Mouse (Mus musculus): ENCODE measurements around the gene Ccnh. TPM values are rescaled to one million over a fixed set of nuclear protein-coding genes. Genes with fewer than 3 reads are reported as not detected.

Gene Ccnh
- total RNA-seq, 1 experiment: 46.6 TPM

DNA sequence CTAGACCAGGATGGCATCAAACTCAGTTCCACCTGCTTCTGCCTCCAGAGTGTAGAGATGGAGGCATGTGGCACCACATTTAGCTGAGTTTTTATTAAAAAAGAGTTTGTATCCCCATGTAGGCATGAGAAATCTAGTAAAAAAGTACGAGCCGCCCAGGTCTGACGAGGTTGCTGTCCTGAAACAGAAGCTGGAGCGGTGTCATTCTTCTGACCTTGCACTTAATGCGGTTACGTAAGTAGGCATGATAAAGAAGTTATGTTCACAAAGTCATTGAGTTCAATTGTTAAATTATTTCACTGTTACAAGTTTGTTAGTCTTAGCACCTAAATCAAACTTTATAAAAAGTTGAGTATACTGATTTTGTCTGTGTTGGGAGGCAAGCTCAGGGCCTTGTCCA lies 19.4 kb downstream of the Ccnh start:
- in situ Hi-C loops (cut with MboI; ENCODE audit: low sequenced_read_pairs in 2 of 2, unreplicated experiment in 2 of 2): no loop called here
- Histone ChIP-seq H3K9me3 (ENCODE audit: control insufficient read depth, insufficient read depth, low read depth, low read length) (no peaks in the 10 kb centered on the region), H3K9ac (ENCODE audit: insufficient read depth, low read depth, low read length, poor library complexity, severe bottlenecking) (no peak overlapping the region), H3K4me3 (ENCODE audit: insufficient read depth in 1 of 2, low read depth in 1 of 2, low read length in 2 of 2, poor library complexity in 1 of 2, severe bottlenecking in 1 of 2) (no peak overlapping the region), H3K36me3 (ENCODE audit: control insufficient read depth, insufficient read depth, low read length, poor library complexity, severe bottlenecking) (no peaks in the 10 kb centered on the region; the same call in 1 of the 2 replicates), H3K4me1 (ENCODE audit: control insufficient read depth in 2 of 2, insufficient read depth in 2 of 2, low read length in 2 of 2, poor library complexity in 1 of 2) (no peaks in the 10 kb centered on the region), H3K27ac (ENCODE audit: insufficient read depth, low read depth, low read length, poor library complexity, severe bottlenecking) (no peak overlapping the region)
- no peak for TF ChIP-seq MAFK (IDR thresholded peaks at IDR 0.05; ENCODE audit: insufficient read depth, low read depth, low read length)
- TF ChIP-seq ZC3H11A (IDR thresholded peaks at IDR 0.05; ENCODE audit: borderline replicate concordance, low read depth, low read length): no peak
- TF ChIP-seq CHD2 (IDR thresholded peaks at IDR 0.05; ENCODE audit: low read depth, low read length): no peak
- TF ChIP-seq ZNF384 (IDR thresholded peaks at IDR 0.05; ENCODE audit: low read depth, low read length): no peak
- TF ChIP-seq HCFC1 (IDR thresholded peaks at IDR 0.05; ENCODE audit: borderline replicate concordance, insufficient read depth, low read length): no peak
- DNase-seq (ENCODE audit: low read depth, low spot score): no peak

DNA sequence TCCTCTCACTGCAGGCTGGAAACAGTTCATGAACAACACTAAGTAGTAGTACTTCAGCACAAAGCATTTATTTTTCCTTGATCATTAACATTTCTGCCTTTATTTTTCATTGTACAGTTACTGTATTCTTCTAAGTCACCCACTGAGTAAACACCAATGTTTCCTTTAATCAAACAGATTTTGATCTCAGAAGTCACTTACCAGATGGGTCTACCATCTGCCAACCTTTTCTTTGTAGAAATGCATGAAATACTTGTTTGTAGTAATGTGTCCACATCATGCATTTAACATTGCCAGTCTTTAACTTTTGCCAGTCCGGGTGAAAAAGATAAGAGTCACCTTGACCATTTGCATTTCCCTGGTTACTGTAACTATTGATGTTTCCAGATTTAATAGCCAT lies 21.1 kb downstream of the Ccnh start:
- Histone ChIP-seq H3K9me3 (ENCODE audit: control insufficient read depth, insufficient read depth, low read depth, low read length) (no peaks in the 10 kb centered on the region), H3K4me3 (ENCODE audit: insufficient read depth in 1 of 2, low read depth in 1 of 2, low read length in 2 of 2, poor library complexity in 1 of 2, severe bottlenecking in 1 of 2) (no peak overlapping the region), H3K27ac (ENCODE audit: insufficient read depth, low read depth, low read length, poor library complexity, severe bottlenecking) (no peak overlapping the region), H3K36me3 (ENCODE audit: control insufficient read depth, insufficient read depth, low read length, poor library complexity, severe bottlenecking) (no peaks in the 10 kb centered on the region; the same call in 1 of the 2 replicates), H3K4me1 (ENCODE audit: control insufficient read depth in 2 of 2, insufficient read depth in 2 of 2, low read length in 2 of 2, poor library complexity in 1 of 2) (no peaks in the 10 kb centered on the region), H3K9ac (ENCODE audit: insufficient read depth, low read depth, low read length, poor library complexity, severe bottlenecking) (no peak overlapping the region)
- TF ChIP-seq HCFC1 (IDR thresholded peaks at IDR 0.05; ENCODE audit: borderline replicate concordance, insufficient read depth, low read length) (no peak), ZC3H11A (IDR thresholded peaks at IDR 0.05; ENCODE audit: borderline replicate concordance, low read depth, low read length) (no peak), MAFK (IDR thresholded peaks at IDR 0.05; ENCODE audit: insufficient read depth, low read depth, low read length) (no peak), CHD2 (IDR thresholded peaks at IDR 0.05; ENCODE audit: low read depth, low read length) (no peak), ZNF384 (IDR thresholded peaks at IDR 0.05; ENCODE audit: low read depth, low read length) (no peak)
- no peak for DNase-seq (ENCODE audit: low read depth, low spot score)
- in situ Hi-C loops (cut with MboI; ENCODE audit: low sequenced_read_pairs in 2 of 2, unreplicated experiment in 2 of 2): no loop called here

DNA sequence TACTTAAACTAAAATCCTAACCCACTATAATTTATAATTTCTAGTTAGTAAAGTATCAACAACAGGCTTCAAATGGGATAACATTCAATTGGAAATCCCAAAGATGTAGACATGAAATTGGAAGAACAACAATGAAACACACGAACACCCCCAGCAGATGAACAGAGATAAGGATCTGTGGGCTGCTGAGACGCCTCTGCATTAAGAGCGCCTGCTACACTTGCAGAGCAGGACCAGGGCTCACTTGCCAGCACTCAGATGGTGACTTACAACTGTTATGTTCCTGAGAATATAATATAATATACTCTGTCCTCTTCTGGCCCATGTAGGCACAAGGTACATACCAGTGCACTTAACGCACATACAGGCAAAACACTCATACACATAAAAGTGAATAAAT lies 29.4 kb downstream of the Ccnh start:
- Histone ChIP-seq H3K4me1 (ENCODE audit: control insufficient read depth in 2 of 2, insufficient read depth in 2 of 2, low read length in 2 of 2, poor library complexity in 1 of 2) (no peaks in the 10 kb centered on the region), H3K9ac (ENCODE audit: insufficient read depth, low read depth, low read length, poor library complexity, severe bottlenecking) (no peak overlapping the region), H3K36me3 (ENCODE audit: control insufficient read depth, insufficient read depth, low read length, poor library complexity, severe bottlenecking) (peaks cover 4% of the 10 kb centered on the region; the same call in 1 of the 2 replicates), H3K9me3 (ENCODE audit: control insufficient read depth, insufficient read depth, low read depth, low read length) (no peaks in the 10 kb centered on the region), H3K27ac (ENCODE audit: insufficient read depth, low read depth, low read length, poor library complexity, severe bottlenecking) (no peak overlapping the region), H3K4me3 (ENCODE audit: insufficient read depth in 1 of 2, low read depth in 1 of 2, low read length in 2 of 2, poor library complexity in 1 of 2, severe bottlenecking in 1 of 2) (no peak overlapping the region)
- in situ Hi-C loops (cut with MboI; ENCODE audit: low sequenced_read_pairs in 2 of 2, unreplicated experiment in 2 of 2): no loop called here
- no peak for TF ChIP-seq MAFK (IDR thresholded peaks at IDR 0.05; ENCODE audit: insufficient read depth, low read depth, low read length)
- TF ChIP-seq CHD2 (IDR thresholded peaks at IDR 0.05; ENCODE audit: low read depth, low read length): no peak
- TF ChIP-seq ZNF384 (IDR thresholded peaks at IDR 0.05; ENCODE audit: low read depth, low read length): no peak
- no peak for TF ChIP-seq HCFC1 (IDR thresholded peaks at IDR 0.05; ENCODE audit: borderline replicate concordance, insufficient read depth, low read length)
- no peak for TF ChIP-seq ZC3H11A (IDR thresholded peaks at IDR 0.05; ENCODE audit: borderline replicate concordance, low read depth, low read length)
- no peak for DNase-seq (ENCODE audit: low read depth, low spot score)

DNA sequence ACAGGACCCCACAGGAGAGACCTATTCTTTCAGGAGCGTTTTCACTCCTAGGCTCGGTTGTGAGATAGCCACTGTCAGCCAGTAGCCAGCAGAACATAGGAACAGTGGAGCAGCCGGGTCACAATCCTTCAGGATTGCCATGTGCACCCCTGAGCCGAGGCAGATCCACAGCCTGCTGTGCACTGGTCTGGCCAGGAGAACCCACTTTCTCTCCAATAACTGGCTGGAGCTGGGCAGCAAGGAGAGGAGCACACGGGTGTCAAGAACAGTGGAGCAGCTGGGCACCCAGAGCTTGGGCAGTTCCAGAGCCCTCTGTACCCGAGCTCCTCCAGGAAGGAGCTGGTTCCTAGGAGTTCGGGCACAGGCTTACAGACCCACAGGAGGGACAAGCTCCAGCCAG lies 49.6 kb downstream of the Ccnh start:
- H3K36me3 ChIP-seq (ENCODE audit: control insufficient read depth, insufficient read depth, low read length, poor library complexity, severe bottlenecking): no peaks in the 10 kb centered on the region
- H3K4me1 ChIP-seq (ENCODE audit: control insufficient read depth in 2 of 2, insufficient read depth in 2 of 2, low read length in 2 of 2, poor library complexity in 1 of 2): no peaks in the 10 kb centered on the region
- in situ Hi-C loops (cut with MboI; ENCODE audit: low sequenced_read_pairs in 2 of 2, unreplicated experiment in 2 of 2): no loop called here
- no peak overlapping the region for H3K27ac ChIP-seq (ENCODE audit: insufficient read depth, low read depth, low read length, poor library complexity, severe bottlenecking)
- H3K4me3 ChIP-seq (ENCODE audit: insufficient read depth in 1 of 2, low read depth in 1 of 2, low read length in 2 of 2, poor library complexity in 1 of 2, severe bottlenecking in 1 of 2): no peak overlapping the region
- DNase-seq (ENCODE audit: low read depth, low spot score): no peak
- H3K9ac ChIP-seq (ENCODE audit: insufficient read depth, low read depth, low read length, poor library complexity, severe bottlenecking): no peak overlapping the region
- H3K9me3 ChIP-seq (ENCODE audit: control insufficient read depth, insufficient read depth, low read depth, low read length): no peaks in the 10 kb centered on the region
- no peak for TF ChIP-seq ZC3H11A (IDR thresholded peaks at IDR 0.05; ENCODE audit: borderline replicate concordance, low read depth, low read length)
- no peak for TF ChIP-seq MAFK (IDR thresholded peaks at IDR 0.05; ENCODE audit: insufficient read depth, low read depth, low read length)
- no peak for TF ChIP-seq ZNF384 (IDR thresholded peaks at IDR 0.05; ENCODE audit: low read depth, low read length)
- TF ChIP-seq HCFC1 (IDR thresholded peaks at IDR 0.05; ENCODE audit: borderline replicate concordance, insufficient read depth, low read length): no peak
- no peak for TF ChIP-seq CHD2 (IDR thresholded peaks at IDR 0.05; ENCODE audit: low read depth, low read length)

Other genes with a start within 250 kb of the Ccnh start
- gene Rasa1, start 99.7 kb downstream of the Ccnh start, total RNA-seq (2012; rRNA removed): 28.6 and 34.8 TPM in 2 replicates

Data from ES-E14 (cell line).